Mouse (Mus musculus) liver, embryonic 13.5 days (tissue): ENCODE results near the gene Ugt1a5. TPM values are rescaled to one million over a fixed set of nuclear protein-coding genes. Genes with fewer than 3 reads are reported as not detected.
"Not testable (repeated sequence)": the region's sequence is repeated elsewhere in the genome, so short reads cannot be mapped to it uniquely, and the experiment has no call there.

Experiments used
- ATAC-seq: fragments of 200-750 bp; cut with Nextera tagmentation; 2 replicates; pipeline ENCODE4 v1.8.0; 2017; ENCODE audit warnings: low read depth, mild to moderate bottlenecking, moderate number of reproducible peaks, moderate library complexity
- DNase-seq: peaks from one replicate; pipeline ENCODE4 v3.0.0; 2022
- H3K27ac ChIP-seq: fragments of 300-500 bp; sonication (generic); 2 replicates; pipeline ENCODE4 v1.5.1; 2015; ENCODE audit warnings: moderate library complexity, mild to moderate bottlenecking, inconsistent platforms
- H3K27me3 ChIP-seq: fragments of 300-500 bp; sonication (generic); 2 replicates; pipeline ENCODE4 v1.6.1; 2015; ENCODE audit warnings: mild to moderate bottlenecking, inconsistent platforms
- H3K36me3 ChIP-seq: fragments of 300-500 bp; sonication (generic); 2 replicates; pipeline ENCODE4 v1.6.1; 2015; ENCODE audit warnings: mild to moderate bottlenecking, inconsistent platforms
- H3K4me1 ChIP-seq: fragments of 300-500 bp; sonication (generic); replicated peaks from 2 replicates; pipeline ENCODE4 v1.6.1; 2015; ENCODE audit warnings: inconsistent platforms
- H3K4me2 ChIP-seq: fragments of 300-500 bp; sonication (generic); 2 replicates; pipeline ENCODE4 v1.6.1; 2015; ENCODE audit warnings: inconsistent platforms, mild to moderate bottlenecking, moderate library complexity
- H3K4me3 ChIP-seq: fragments of 300-500 bp; sonication (generic); replicated peaks from 2 replicates; pipeline ENCODE4 v1.5.1; 2015; ENCODE audit warnings: mild to moderate bottlenecking, inconsistent platforms
- H3K9ac ChIP-seq: fragments of 300-500 bp; sonication (generic); 2 replicates; pipeline ENCODE4 v1.6.1; 2015; ENCODE audit warnings: mild to moderate bottlenecking, inconsistent platforms
- H3K9me3 ChIP-seq: fragments of 300-500 bp; sonication (generic); replicated peaks from 2 replicates; pipeline ENCODE4 v1.6.1; 2016; ENCODE audit warnings: inconsistent platforms
- WGBS: fragments of 180-500 bp; shearing (Covaris S2); methylation state at CpG from one replicate; pipeline ENCODE4 v1.1.7; 2015; ENCODE audit not compliant: insufficient replicate concordance; 5-methylcytosine and 5-hydroxymethylcytosine counted together
- polyA plus RNA-seq: library from polyadenylated mRNA; unstranded; fragments of >200 nt; fragmentation: Nextera tagmentation; extraction: Ambion mirVana; gene quantifications from 2 replicates; pipeline ENCODE4 v1.2.1, GENCODE M21; 2015

Gene Ugt1a5
- not detected in 2 replicates for polyA plus RNA-seq

DNA sequence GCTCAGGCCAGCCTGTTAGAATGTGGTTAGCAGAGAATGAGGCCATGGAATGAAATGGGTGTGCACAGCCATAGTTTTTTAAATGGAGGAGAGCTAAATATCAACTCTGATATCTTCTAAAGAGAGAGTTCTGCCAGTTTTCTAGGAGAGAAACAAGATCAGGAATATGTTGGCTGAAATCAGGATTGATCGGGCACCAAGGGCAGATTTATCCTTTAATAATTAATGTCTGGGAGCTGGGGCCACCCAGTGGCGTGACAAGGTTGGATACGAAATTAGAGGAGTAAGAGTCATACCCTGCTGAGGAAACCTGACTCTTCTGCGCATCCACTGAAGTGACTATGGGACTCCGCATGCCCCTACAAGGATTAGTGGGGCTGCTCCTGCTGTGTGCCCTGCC lies at the start of gene Ugt1a5:
Ugt1a5 (plus strand) TSS at position 302 of the 400 bp plus-strand sequence.
- 63% methylated on average over 5 of the region's 5 CpGs for WGBS
- H3K36me3 ChIP-seq: no peaks in the 10 kb centered on the region
- DNase-seq (no peak), ATAC-seq (no peak)
- H3K4me3 ChIP-seq: no peak within 1 kb of the TSS
- no peaks in the 10 kb centered on the region for H3K4me1 ChIP-seq
- no peak within 1 kb of the TSS for H3K27ac ChIP-seq
- H3K9me3 ChIP-seq: no peaks in the 10 kb centered on the region
- no peak within 1 kb of the TSS for H3K9ac ChIP-seq
- H3K4me2 ChIP-seq: no peak within 1 kb of the TSS
- no peaks in the 10 kb centered on the region for H3K27me3 ChIP-seq

DNA sequence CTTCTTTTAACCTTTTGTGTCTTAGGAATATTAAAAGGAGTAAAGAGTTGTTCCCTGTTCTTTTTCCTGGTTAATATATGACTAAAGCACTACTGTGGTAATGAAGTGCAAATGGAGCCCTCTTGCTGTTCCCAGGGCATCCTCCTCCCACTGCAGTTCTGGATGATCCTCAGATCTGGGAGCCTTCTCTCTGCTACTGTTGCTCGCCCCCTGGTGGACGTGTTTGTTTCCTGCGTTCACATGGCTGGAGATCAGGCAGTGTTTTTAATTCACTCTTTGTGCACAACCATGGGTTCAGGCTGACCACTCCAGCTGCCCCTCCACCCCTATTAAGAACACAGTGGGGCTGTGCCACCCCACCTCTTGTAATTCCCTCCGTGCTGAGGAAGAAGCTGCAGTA lies 45.3 kb upstream of the Ugt1a5 start:
- H3K4me2 ChIP-seq, H3K27me3 ChIP-seq, DNase-seq, H3K36me3 ChIP-seq, H3K9ac ChIP-seq, H3K27ac ChIP-seq, H3K9me3 ChIP-seq, H3K4me1 ChIP-seq, H3K4me3 ChIP-seq: not testable (repeated sequence)
- ATAC-seq: peak; percentile 31; the same call in 1 of the 2 replicates
- 13% methylated on average over 4 of the region's 4 CpGs for WGBS

DNA sequence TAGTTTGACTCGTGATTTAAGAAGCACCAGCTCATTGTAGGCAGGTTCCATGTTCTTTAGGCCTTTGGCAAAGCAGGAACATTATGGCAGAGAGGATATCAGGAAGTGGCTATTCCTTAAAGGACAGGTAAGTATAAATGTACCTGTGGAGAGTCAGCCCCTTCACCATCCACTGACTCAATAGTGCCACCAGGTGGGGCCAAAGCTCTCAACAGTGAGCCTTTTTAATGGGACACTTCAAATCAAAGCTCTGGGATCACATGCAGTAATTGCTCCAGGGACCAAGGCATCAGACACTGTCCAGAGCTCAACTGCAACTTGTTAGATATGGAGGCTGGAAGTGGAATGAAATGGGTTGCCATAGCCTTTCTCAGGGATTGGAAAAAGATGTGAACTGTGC lies 44.3 kb upstream of the Ugt1a5 start:
- no CpG with 5 or more reads among the region's 1 CpGs for WGBS
- not testable (repeated sequence) for H3K4me3 ChIP-seq, H3K9me3 ChIP-seq, H3K4me2 ChIP-seq, H3K9ac ChIP-seq, H3K36me3 ChIP-seq, H3K27me3 ChIP-seq, DNase-seq, H3K27ac ChIP-seq, ATAC-seq, H3K4me1 ChIP-seq

DNA sequence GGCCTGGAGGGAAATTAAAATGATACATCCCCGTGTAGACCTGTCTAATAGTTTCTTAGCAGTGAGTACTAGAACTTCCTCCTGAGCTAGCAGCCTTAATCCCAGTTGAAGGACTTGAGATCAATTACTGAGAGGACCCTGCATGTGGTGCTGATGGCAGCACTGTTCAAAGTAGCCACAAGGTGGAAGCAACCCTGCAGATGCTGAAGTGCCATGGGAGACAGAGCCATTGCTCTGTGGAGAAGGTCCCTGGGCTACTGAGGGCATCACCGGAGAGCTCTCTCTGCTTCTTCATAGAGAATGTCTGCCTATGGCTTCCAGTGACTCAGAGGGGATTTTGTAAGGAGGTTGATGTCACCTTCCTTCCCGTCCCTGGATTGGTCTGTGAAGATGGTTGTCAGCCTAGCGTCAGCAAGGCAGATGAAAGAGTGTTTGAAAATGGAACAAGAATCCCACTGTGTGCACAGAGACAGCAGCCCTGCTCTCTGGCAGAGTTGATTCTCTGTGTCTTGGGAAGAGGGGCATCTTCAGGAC lies 39.9 kb upstream of the Ugt1a5 start:
- H3K27me3 ChIP-seq: not testable (repeated sequence)
- WGBS: 55% methylated on average over 4 of the region's 4 CpGs

DNA sequence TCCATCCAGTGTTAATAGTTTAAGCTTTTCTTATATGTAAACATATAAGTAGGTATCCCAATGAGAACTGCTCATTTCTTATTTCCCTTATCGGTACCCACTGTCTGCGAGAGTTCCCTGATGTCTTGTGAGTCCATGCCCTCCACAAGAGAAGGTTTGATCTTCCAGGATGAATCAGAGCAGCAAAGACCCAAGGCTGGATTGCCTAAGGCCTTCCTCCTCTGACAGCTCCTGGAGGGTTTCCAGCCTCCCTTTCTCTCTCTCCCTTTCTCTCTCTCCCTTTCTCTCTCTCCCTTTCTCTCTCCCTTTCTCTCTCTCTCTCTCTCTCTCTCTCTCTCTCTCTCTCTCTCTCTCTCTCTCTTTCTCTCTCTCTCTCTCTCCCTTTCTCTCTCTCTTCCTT lies 36.7 kb upstream of the Ugt1a5 start:
- WGBS: 80% methylated on average over 2 of the region's 2 CpGs
- not testable (repeated sequence) for DNase-seq, H3K4me2 ChIP-seq, H3K9me3 ChIP-seq, ATAC-seq, H3K27ac ChIP-seq, H3K4me1 ChIP-seq, H3K36me3 ChIP-seq, H3K4me3 ChIP-seq, H3K27me3 ChIP-seq, H3K9ac ChIP-seq

More for the DNA sequence above, 39.9 kb upstream of the Ugt1a5 start:
- not testable (repeated sequence) for H3K36me3 ChIP-seq, H3K4me3 ChIP-seq, H3K27ac ChIP-seq, H3K4me1 ChIP-seq, H3K4me2 ChIP-seq, H3K9ac ChIP-seq, H3K9me3 ChIP-seq, DNase-seq, ATAC-seq

DNA sequence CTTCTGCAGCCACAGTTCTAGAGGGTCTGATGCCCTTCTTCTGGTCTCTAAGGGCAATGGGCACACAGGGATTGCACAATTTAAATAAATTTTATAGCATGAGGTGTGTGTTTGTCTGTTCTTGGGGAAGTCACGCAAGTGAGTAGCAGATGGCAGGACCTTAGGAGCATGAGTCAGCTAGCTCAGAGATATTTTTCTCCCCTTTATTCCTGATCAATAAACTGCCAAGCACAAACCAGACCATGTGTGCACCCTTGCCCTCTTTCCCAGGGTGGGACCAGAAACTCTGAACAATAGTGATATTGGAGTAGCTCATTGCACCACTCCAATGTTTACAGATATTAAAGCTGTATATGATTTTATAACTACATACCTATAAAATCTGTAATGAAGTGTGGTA lies 35.6 kb upstream of the Ugt1a5 start:
- not testable (repeated sequence) for H3K27ac ChIP-seq, H3K9ac ChIP-seq, H3K4me2 ChIP-seq, DNase-seq, H3K27me3 ChIP-seq, H3K9me3 ChIP-seq, H3K4me3 ChIP-seq, ATAC-seq, H3K36me3 ChIP-seq
- peaks cover 11% of the 10 kb centered on the region for H3K4me1 ChIP-seq
- WGBS: 63% methylated on average over 1 of the region's 1 CpGs

DNA sequence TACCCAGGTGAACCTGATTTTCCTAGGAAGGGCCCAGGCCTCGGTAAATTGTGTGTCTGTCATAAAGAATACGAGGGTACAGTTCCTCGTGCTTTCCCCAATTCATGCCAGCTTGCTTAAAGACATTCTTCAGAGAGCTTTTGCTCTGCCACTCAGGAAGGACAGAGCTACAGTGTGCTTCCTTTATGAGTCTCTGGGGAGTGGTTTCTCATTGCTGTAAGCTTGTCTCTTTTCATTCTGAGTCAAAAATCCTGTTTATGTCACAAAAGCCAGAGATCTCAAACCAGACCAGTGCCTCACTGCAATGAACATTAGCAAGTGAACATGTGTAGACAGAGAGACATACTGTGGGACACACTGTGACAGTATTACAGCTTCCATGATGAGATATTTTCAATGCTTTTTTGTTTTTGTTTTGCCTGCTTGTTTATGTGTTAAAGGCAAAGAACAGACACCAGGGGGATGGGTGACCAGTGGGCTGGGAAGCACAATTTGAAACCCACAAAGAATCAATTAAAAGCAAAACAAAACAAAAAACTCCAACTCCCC lies 31.8 kb upstream of the Ugt1a5 start:
- WGBS: 32% methylated on average over 3 of the region's 3 CpGs
- Histone ChIP-seq H3K36me3 (no peaks in the 10 kb centered on the region), H3K27ac (no peak overlapping the region), H3K4me3 (no peak overlapping the region), H3K4me1 (peaks cover 15% of the 10 kb centered on the region), H3K9ac (no peak overlapping the region), H3K9me3 (no peaks in the 10 kb centered on the region), H3K27me3 (no peaks in the 10 kb centered on the region), H3K4me2 (no peak overlapping the region)
- ATAC-seq: no peak
- no peak for DNase-seq

DNA sequence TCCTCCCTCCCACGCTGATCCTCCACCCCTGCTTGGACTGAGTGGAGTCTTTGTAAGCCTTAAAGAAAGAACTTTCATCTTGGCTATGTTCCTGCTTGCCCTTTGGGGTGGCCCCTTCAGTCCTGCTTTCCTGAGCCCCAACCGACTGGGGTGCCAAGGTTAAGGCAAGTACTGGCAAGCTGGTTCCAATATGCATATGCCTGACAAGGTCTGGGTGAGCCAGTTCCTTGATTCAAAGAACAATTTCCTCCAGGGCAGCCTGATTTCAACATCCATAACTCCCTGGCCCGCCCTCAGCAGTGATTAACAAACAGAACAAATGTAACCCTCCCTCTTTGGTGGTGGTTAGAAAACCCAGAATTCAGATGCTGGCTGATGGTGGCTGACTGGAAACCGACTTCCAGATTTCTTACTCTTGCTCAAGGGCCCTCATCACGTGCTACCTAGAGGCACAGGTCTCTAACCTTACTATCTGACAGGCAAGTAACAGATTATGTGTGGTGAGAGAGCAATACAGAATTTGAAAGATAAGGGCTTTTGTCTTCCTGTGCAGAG lies 31.3 kb upstream of the Ugt1a5 start, which contains the start of gene Ugt1a6a:
Ugt1a6a (plus strand) TSS at position 353 of the 555 bp plus-strand sequence.
- H3K4me3 ChIP-seq, ATAC-seq, H3K4me2 ChIP-seq, H3K9ac ChIP-seq, DNase-seq, H3K36me3 ChIP-seq, H3K27me3 ChIP-seq, H3K9me3 ChIP-seq, H3K27ac ChIP-seq: not testable (repeated sequence)
- H3K4me1 ChIP-seq: peaks cover 15% of the 10 kb centered on the region
- 18% methylated on average over 5 of the region's 5 CpGs for WGBS

DNA sequence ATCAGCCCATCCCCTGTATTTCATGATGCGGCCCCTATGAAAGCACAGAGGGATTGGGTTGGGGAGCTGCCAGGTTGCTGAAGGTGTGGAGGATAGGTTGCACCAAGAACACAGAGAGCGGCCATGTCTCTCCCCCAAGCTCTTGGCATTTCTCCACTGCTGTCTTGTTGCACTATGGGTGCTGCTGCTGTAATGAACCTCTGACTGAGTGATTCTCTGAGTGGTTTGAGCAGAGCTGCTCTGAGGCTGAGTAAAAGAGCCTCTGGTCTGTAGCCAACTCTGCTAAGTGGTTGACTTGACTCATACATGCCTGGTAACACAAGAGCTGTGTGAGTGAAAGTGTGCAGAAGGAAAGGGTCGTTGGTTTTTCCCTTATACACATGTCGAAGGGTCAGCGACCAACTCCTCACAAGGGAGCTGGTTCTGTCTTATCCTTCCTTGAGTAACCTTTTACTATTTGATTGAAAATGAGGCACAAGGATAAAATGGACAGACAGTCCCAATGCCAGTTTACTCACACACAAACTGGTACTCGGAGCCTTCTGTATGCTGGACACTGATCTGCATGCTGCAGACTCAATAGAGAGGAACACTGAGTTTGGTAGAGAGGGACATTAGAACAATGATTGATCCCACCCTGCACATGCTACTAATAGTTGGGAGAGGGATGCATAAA lies 30.4 kb upstream of the Ugt1a5 start:
- peaks cover 20% of the 10 kb centered on the region for H3K4me1 ChIP-seq
- 73% methylated on average over 6 of the region's 6 CpGs for WGBS
- not testable (repeated sequence) for H3K9me3 ChIP-seq, DNase-seq, H3K36me3 ChIP-seq, H3K27ac ChIP-seq, ATAC-seq, H3K9ac ChIP-seq, H3K4me2 ChIP-seq, H3K27me3 ChIP-seq, H3K4me3 ChIP-seq

DNA sequence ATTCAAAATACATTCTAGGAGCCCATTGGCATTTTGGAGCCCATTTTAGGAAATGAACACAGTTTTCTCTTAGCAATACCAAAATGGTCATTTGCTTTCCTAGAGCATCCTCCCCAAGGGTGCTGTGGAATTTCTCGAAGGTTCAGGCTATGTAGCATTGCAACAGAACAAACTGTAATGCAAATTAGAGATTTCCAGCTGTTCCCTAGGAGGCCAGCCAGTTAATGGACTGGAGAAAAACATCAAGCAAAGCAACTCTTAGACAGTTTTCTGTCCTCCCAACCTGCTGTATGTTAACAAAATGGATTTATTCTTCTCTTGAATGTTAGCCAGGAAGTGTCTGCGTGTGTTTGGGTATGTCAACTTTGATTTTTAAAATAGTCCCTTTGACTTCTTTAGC lies 29.2 kb upstream of the Ugt1a5 start:
- Histone ChIP-seq H3K27ac (no peak overlapping the region), H3K36me3 (no peaks in the 10 kb centered on the region), H3K9me3 (no peaks in the 10 kb centered on the region), H3K9ac (no peak overlapping the region), H3K4me3 (no peak overlapping the region), H3K4me1 (peaks cover 26% of the 10 kb centered on the region), H3K4me2 (no peak overlapping the region), H3K27me3 (no peaks in the 10 kb centered on the region)
- no peak for ATAC-seq
- 53% methylated on average over 2 of the region's 2 CpGs for WGBS
- no peak for DNase-seq

DNA sequence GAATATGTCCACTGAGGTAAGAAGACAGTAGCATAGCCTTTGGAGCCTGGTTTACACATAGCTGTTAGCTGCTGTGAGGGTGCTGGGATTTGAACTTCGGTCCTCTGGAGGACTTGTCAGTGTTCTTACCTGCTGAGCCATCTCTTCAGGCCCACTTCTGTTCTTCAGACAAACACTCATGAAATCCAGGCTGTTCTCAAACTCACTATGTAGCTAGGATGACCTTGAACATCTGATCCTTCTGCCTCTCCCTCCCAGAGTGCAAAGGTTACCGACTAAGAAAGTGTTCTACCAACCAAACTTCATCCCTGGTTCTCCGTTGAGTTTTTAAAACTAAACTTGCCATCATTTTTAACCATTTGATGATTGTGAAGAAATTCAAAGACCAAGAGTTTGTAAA lies 28.5 kb upstream of the Ugt1a5 start:
- Histone ChIP-seq H3K4me1 (peaks cover 26% of the 10 kb centered on the region), H3K27ac (no peak overlapping the region), H3K4me3 (no peak overlapping the region), H3K9ac (no peak overlapping the region), H3K36me3 (no peaks in the 10 kb centered on the region), H3K4me2 (no peak overlapping the region), H3K27me3 (no peaks in the 10 kb centered on the region), H3K9me3 (no peaks in the 10 kb centered on the region)
- ATAC-seq (no peak), DNase-seq (no peak)
- WGBS: 75% methylated on average over 3 of the region's 3 CpGs
